Comparison of ENCODE assay signal across 8 mouse cellular contexts in genomic region chr16:35360593-35360992, GRCm38 (mm10). TPM values are rescaled to one million over a fixed set of nuclear protein-coding genes. Genes with fewer than 3 reads are reported as not detected.
DNase-seq lines count a peak whose midpoint lies in the region; ATAC-seq and TF ChIP-seq lines count a peak whose summit lies in the region.

No protein-coding gene starts in this region.

- no peak for ATAC-seq in kidney, embryonic 16.5 days (ENCODE audit: low FRiP score, low TSS enrichment)
- no peak for ATAC-seq in liver, embryonic 14.5 days (ENCODE audit: insufficient read depth)

- peaks cover 2% of the 10 kb centered on the region; the same call in 1 of the 2 replicates for H3K36me3 ChIP-seq in kidney, embryonic 16.5 days (ENCODE audit: insufficient read depth, low read length)
- H3K36me3 ChIP-seq in liver, embryonic 14.5 days (replicated peaks; ENCODE audit: control insufficient read depth, insufficient read depth, low read depth), result no peaks in the 10 kb centered on the region

- H3K9ac ChIP-seq in kidney, embryonic 16.5 days (replicated peaks; ENCODE audit: low read length), result no peak overlapping the region
- no peak overlapping the region for H3K9ac ChIP-seq in liver, embryonic 14.5 days (replicated peaks)

- H3K4me3 ChIP-seq in kidney, embryonic 16.5 days (ENCODE audit: low read length), result no peak overlapping the region
- no peak overlapping the region for H3K4me3 ChIP-seq in liver, embryonic 14.5 days (ENCODE audit: insufficient read depth in 1 of 2, low read depth in 2 of 2, low read length in 2 of 2)

- H3K27ac ChIP-seq in kidney, embryonic 16.5 days (ENCODE audit: low read length), result no peak overlapping the region
- H3K27ac ChIP-seq in liver, embryonic 14.5 days, result no peak overlapping the region

- peaks cover 10% of the 10 kb centered on the region; the same call in 1 of the 2 replicates for H3K4me1 ChIP-seq in kidney, embryonic 16.5 days (ENCODE audit: insufficient read depth, low read length)
- H3K4me1 ChIP-seq in liver, embryonic 14.5 days (replicated peaks; ENCODE audit: control insufficient read depth in 2 of 2, insufficient read depth in 2 of 2, low read length in 1 of 2), result peaks cover 4 to 8% of the 10 kb centered on the region in 2 experiments; a peak in 3 of 4 replicates

- peak; percentile 93 for TF ChIP-seq CTCF in liver, embryonic 14.5 days (IDR thresholded peaks at IDR 0.05; ENCODE audit: low read depth)

- no peaks in the 10 kb centered on the region for H3K27me3 ChIP-seq in kidney, embryonic 16.5 days (ENCODE audit: insufficient read depth, low read length)
- no peaks in the 10 kb centered on the region for H3K27me3 ChIP-seq in liver, embryonic 14.5 days (ENCODE audit: control insufficient read depth, insufficient read depth, low read length)

- 35% methylated on average over 6 of the region's 6 CpGs for WGBS in kidney, embryonic 16.5 days
- WGBS in liver, embryonic 14.5 days (ENCODE audit: insufficient replicate concordance), result 23% methylated on average over 6 of the region's 6 CpGs

- TF ChIP-seq EP300 in liver, embryonic 14.5 days (IDR thresholded peaks at IDR 0.05; ENCODE audit: low read depth), result no peak

- no peak overlapping the region for H3K4me2 ChIP-seq in kidney, embryonic 16.5 days (replicated peaks; ENCODE audit: low read depth, low read length)
- H3K4me2 ChIP-seq in liver, embryonic 14.5 days (ENCODE audit: low read depth), result no peak overlapping the region

- no peaks in the 10 kb centered on the region for H3K9me3 ChIP-seq in kidney, embryonic 16.5 days (ENCODE audit: low read length)
- no peaks in the 10 kb centered on the region for H3K9me3 ChIP-seq in liver, embryonic 14.5 days (ENCODE audit: control insufficient read depth, low read length)

- peak; percentile 57 for DNase-seq in kidney, adult 18-20 months
- DNase-seq in Muller cell, postnatal 12 days (ENCODE audit: inconsistent ontology term), result peak; percentile 9
- peak; percentile 27 to 58 for DNase-seq in cerebellum, adult 18-20 months
- DNase-seq in heart, postnatal 4 days, result peak; percentile 56
- peak; percentile 38 to 52 (median 49) for DNase-seq in liver, embryonic 14.5 days (ENCODE audit: low read depth in 3 of 3, low spot score in 3 of 3)
- peak; percentile 24 to 41 for DNase-seq in right cerebral cortex, adult 2 months (ENCODE audit: low spot score in 2 of 2)
- peak; percentile 42 for DNase-seq in urinary bladder, postnatal 14 days (ENCODE audit: low spot score)

RNA-seq across cellular contexts. Expression of gene Sec22a, which starts 3.1 kb away (rescaled TPM):
- polyA plus RNA-seq in kidney, embryonic 16.5 days (2015; fragmentation: Nextera tagmentation; extraction: Ambion mirVana), result 50.4 and 50.8 TPM in 2 replicates
- total RNA-seq in heart, postnatal 4 days (2021), result 10 to 100 TPM; 16.7 to 18.3 TPM
- 1.5 and 2.7 TPM in 2 replicates for polyA plus RNA-seq in liver, embryonic 14.5 days (2012; rRNA removed)
- polyA plus RNA-seq in liver, embryonic 14.5 days (2014; fragmentation: Nextera tagmentation; extraction: Ambion mirVana), result 8.5 and 11.9 TPM in 2 replicates
